Mouse (Mus musculus) left cerebral cortex, postnatal 10 days (tissue): ENCODE results near the gene Morc2a. TPM values are rescaled to one million over a fixed set of nuclear protein-coding genes. Genes with fewer than 3 reads are reported as not detected.

Experiments
- DNase-seq, 2 experiments: peaks; one replicate each; pipeline ENCODE4 v3.0.0; 2021 to 2022; ENCODE audit warnings: low spot score in 2 of 2, mixed read lengths in 1 of 2; ENCODE audit errors: extremely low spot score in 1 of 2
- intact Hi-C: fragments of 180-260 bp; cut with DNase I; formaldehyde crosslinking; loops from one replicate; pipeline ENCODE4 v1.15.1; 2025
- total RNA-seq, 2 experiments: library from RNA; stranded (reverse); gene quantifications; 2 replicates each; pipeline ENCODE4 v1.2.3; 2021

Morc2a gene
- total RNA-seq, 2 experiments from 2014 or later = 49.8 to 53.1 TPM

GRCm38 (mm10) chr11:3677204-3677603, 28.2 kb downstream of the Morc2a start:
- intact Hi-C loops = no loop called here

GRCm38 (mm10) chr11:3679771-3680170, 30.8 kb downstream of the Morc2a start:
- intact Hi-C loops = no loop called here
- no peak for DNase-seq

More at GRCm38 (mm10) chr11:3677204-3677603, 28.2 kb downstream of the Morc2a start:
- DNase-seq = no peak

- intact Hi-C loops = no loop called here
- no peak for DNase-seq
Observed at GRCm38 (mm10) chr11:3683696-3684095, 34.7 kb downstream of the Morc2a start.

- intact Hi-C loops = no loop called here
- DNase-seq = no peak
Observed at GRCm38 (mm10) chr11:3684232-3684631, 35.2 kb downstream of the Morc2a start.

- peak in 1 of 2 experiments; percentile 54 for DNase-seq
- intact Hi-C loops = no loop called here
Observed at GRCm38 (mm10) chr11:3684723-3685430, 35.9 kb downstream of the Morc2a start.

- no peak for DNase-seq
- intact Hi-C loops = no loop called here
Observed at GRCm38 (mm10) chr11:3685431-3685830, 36.4 kb downstream of the Morc2a start.

GRCm38 (mm10) chr11:3686318-3686717, 37.3 kb downstream of the Morc2a start:
- intact Hi-C loops = no loop called here

GRCm38 (mm10) chr11:3686885-3687284, 37.9 kb downstream of the Morc2a start:
- DNase-seq = no peak

More at GRCm38 (mm10) chr11:3686318-3686717, 37.3 kb downstream of the Morc2a start:
- DNase-seq = no peak

GRCm38 (mm10) chr11:3691746-3692145, 42.8 kb downstream of the Morc2a start:
- intact Hi-C loops = loop anchor here (10.0 kb wide), 1 partner anchor 223 kb away; the partner anchor contains the start of gene Slc35e4

More at GRCm38 (mm10) chr11:3686885-3687284, 37.9 kb downstream of the Morc2a start:
- intact Hi-C loops = no loop called here

GRCm38 (mm10) chr11:3696086-3696616, 47.2 kb downstream of the Morc2a start:
- no peak for DNase-seq
- intact Hi-C loops = loop anchor here (10.0 kb wide), 1 partner anchor 219 kb away; the partner anchor contains the start of gene Slc35e4

More at GRCm38 (mm10) chr11:3691746-3692145, 42.8 kb downstream of the Morc2a start:
- no peak for DNase-seq

- intact Hi-C loops = loop anchor here (10.0 kb wide), 1 partner anchor 217 kb away; the partner anchor contains the start of gene Slc35e4
Observed at GRCm38 (mm10) chr11:3697441-3697840, 48.5 kb downstream of the Morc2a start.

GRCm38 (mm10) chr11:3703089-3703992, 54.4 kb downstream of the Morc2a start:
- peak in 1 of 2 experiments; percentile 15 for DNase-seq
- intact Hi-C loops = no loop called here

More at GRCm38 (mm10) chr11:3697441-3697840, 48.5 kb downstream of the Morc2a start:
- DNase-seq = no peak

GRCm38 (mm10) chr11:3704404-3704803, 55.4 kb downstream of the Morc2a start:
- intact Hi-C loops = no loop called here
- DNase-seq = peak in 1 of 2 experiments; percentile 27

GRCm38 (mm10) chr11:3707057-3707456, 58.1 kb downstream of the Morc2a start:
- DNase-seq = no peak
- intact Hi-C loops = no loop called here

- intact Hi-C loops = loop anchor here (5.0 kb wide), 1 partner anchor 77 kb away; no protein-coding TSS in a partner anchor
- DNase-seq = no peak
Observed at GRCm38 (mm10) chr11:3710203-3710602, 61.2 kb downstream of the Morc2a start.

- peak; percentile 43 to 71 for DNase-seq
- intact Hi-C loops = loop anchor here (5.0 kb wide), 1 partner anchor 73 kb away; no protein-coding TSS in a partner anchor
Observed at GRCm38 (mm10) chr11:3714486-3714885, 65.5 kb downstream of the Morc2a start.

GRCm38 (mm10) chr11:3716662-3717061, 67.7 kb downstream of the Morc2a start:
- intact Hi-C loops = no loop called here
- DNase-seq = no peak

GRCm38 (mm10) chr11:3722036-3722435, 73.0 kb downstream of the Morc2a start:
- DNase-seq = no peak
- intact Hi-C loops = no loop called here

GRCm38 (mm10) chr11:3722861-3723260, 73.9 kb downstream of the Morc2a start:
- intact Hi-C loops = no loop called here
- DNase-seq = no peak
